Comparison of ENCODE assay signal across 9 mouse cellular contexts in genomic region chr2:4917326-4918021, GRCm38 (mm10). TPM values are rescaled to one million over a fixed set of nuclear protein-coding genes. Genes with fewer than 3 reads are reported as not detected.
DNase-seq lines count a peak whose midpoint lies in the region; ATAC-seq and TF ChIP-seq lines count a peak whose summit lies in the region.
"Had no signal": no experiment of that assay in that cellular context is flagged by ENCODE, and none has a peak within 500 bp of the region (broad histone marks: within the 10 kb centered on the region; RNA-seq: fewer than 3 reads in every experiment).

No protein-coding gene starts in this region.

- 0 out of 2 replicates have a peak overlapping the region, but pooled peaks have one; percentile 16 for H3K9ac ChIP-seq in forebrain, embryonic 11.5 days (ENCODE audit: low read length)
- H3K9ac ChIP-seq in neural tube, embryonic 14.5 days (replicated peaks; ENCODE audit: low read depth, low read length) = no peak overlapping the region

- no peaks in the 10 kb centered on the region for H3K36me3 ChIP-seq in forebrain, embryonic 11.5 days (ENCODE audit: control insufficient read depth, insufficient read depth, low read length)
- H3K36me3 ChIP-seq in neural tube, embryonic 14.5 days (ENCODE audit: control insufficient read depth, insufficient read depth, low read length) = no peaks in the 10 kb centered on the region

- H3K27me3 ChIP-seq in forebrain, embryonic 11.5 days (ENCODE audit: control insufficient read depth, insufficient read depth, low read length) = no peaks in the 10 kb centered on the region
- H3K27me3 ChIP-seq in neural tube, embryonic 14.5 days (ENCODE audit: control insufficient read depth, insufficient read depth, low read length) = no peaks in the 10 kb centered on the region

- intact Hi-C loops in heart, postnatal 10 days (cut with DNase I) = loop anchor here (1.0 to 5.0 kb wide), 5 partner anchors 80 to 853 kb away; partner anchors contain the start of gene Mcm10

- peak overlapping the region; percentile 22; the same call in 1 of the 2 replicates for H3K4me2 ChIP-seq in forebrain, embryonic 11.5 days (ENCODE audit: low read depth, low read length, severe bottlenecking)
- H3K4me2 ChIP-seq in neural tube, embryonic 14.5 days (ENCODE audit: low read depth, low read length) = peak overlapping the region; percentile 40

- peak; percentile 69 for DNase-seq in ES-CJ7 (ENCODE audit: low read depth, low spot score)
- peak; percentile 56 for DNase-seq in c-Kit-positive CD71-negative TER-119-negative erythroid progenitor cells, embryonic 14.5 days (ENCODE audit: low read depth)
- peak; percentile 69 for DNase-seq in forebrain, embryonic 11.5 days (ENCODE audit: low spot score)
- peak; percentile 63 to 73 for DNase-seq in heart, postnatal 10 days
- DNase-seq in kidney, postnatal 36 days = peak; percentile 70 to 77
- DNase-seq in lung, adult 2 months = peak; percentile 74
- DNase-seq in testis, postnatal 10 days (ENCODE audit: low spot score) = peak; percentile 66

- H3K4me3 ChIP-seq in forebrain, embryonic 11.5 days (ENCODE audit: low read depth, low read length) = no peak overlapping the region
- peak overlapping the region; percentile 60 for H3K4me3 ChIP-seq in lung, adult 2 months (replicated peaks; ENCODE audit: extremely low read depth, low read depth, low read length)
- H3K4me3 ChIP-seq in neural tube, embryonic 14.5 days (ENCODE audit: low read depth, low read length) = no peak overlapping the region

- ATAC-seq in forebrain, embryonic 11.5 days (replicated peaks; ENCODE audit: low FRiP score) = no peak
- no peak for ATAC-seq in neural tube, embryonic 14.5 days (ENCODE audit: low read depth)

- no peaks in the 10 kb centered on the region for H3K9me3 ChIP-seq in forebrain, embryonic 11.5 days (ENCODE audit: control insufficient read depth, low read length)
- H3K9me3 ChIP-seq in neural tube, embryonic 14.5 days (ENCODE audit: control insufficient read depth, low read length) = no peaks in the 10 kb centered on the region

- H3K4me1 ChIP-seq in forebrain, embryonic 11.5 days (replicated peaks; ENCODE audit: control insufficient read depth, insufficient read depth, low read length) = no peaks in the 10 kb centered on the region
- H3K4me1 ChIP-seq in lung, adult 2 months (ENCODE audit: control insufficient read depth, insufficient read depth, low read length) = peaks cover 9% of the 10 kb centered on the region
- H3K4me1 ChIP-seq in neural tube, embryonic 14.5 days (ENCODE audit: control insufficient read depth, insufficient read depth, low read length) = 0 out of 2 replicates have a peak, but pooled peaks cover 5% of the 10 kb centered on the region

- WGBS in forebrain, embryonic 11.5 days = 18% methylated on average over 8 of the region's 8 CpGs
- 6% methylated on average over 8 of the region's 8 CpGs for WGBS in lung, adult 2 months
- 26% methylated on average over 8 of the region's 8 CpGs for WGBS in neural tube, embryonic 14.5 days

- H3K27ac ChIP-seq in forebrain, embryonic 11.5 days (ENCODE audit: low read depth, low read length) = no peak overlapping the region
- H3K27ac ChIP-seq in neural tube, embryonic 14.5 days (ENCODE audit: low read depth, low read length) = no peak overlapping the region

- TF ChIP-seq POLR2A in lung, adult 2 months (IDR thresholded peaks at IDR 0.05; ENCODE audit: borderline replicate concordance, extremely low read depth, low read depth, low read length) = no peak

- TF ChIP-seq CTCF in lung, adult 2 months (IDR thresholded peaks at IDR 0.05; ENCODE audit: insufficient read depth, low read length) = peak; percentile 49

RNA-seq across cellular contexts. Expression of gene Phyh, which starts 1.3 kb away (rescaled TPM):
- 44.7 and 48.9 TPM in 2 replicates for polyA plus RNA-seq in forebrain, embryonic 11.5 days (2014; fragmentation: Nextera tagmentation; extraction: Ambion mirVana)
- total RNA-seq in heart, postnatal 10 days (2021) = 100 to 1,000 TPM; 417 to 432 TPM
- polyA plus RNA-seq in lung, adult 2 months (2012; rRNA removed) = 31.7 and 49.5 TPM in 2 replicates
- 75.7 and 90.7 TPM in 2 replicates for polyA plus RNA-seq in neural tube, embryonic 14.5 days (2014; fragmentation: Nextera tagmentation; extraction: Ambion mirVana)

RNA-seq across cellular contexts. Expression of gene Sephs1, which starts 36.1 kb away (rescaled TPM):
- polyA plus RNA-seq in forebrain, embryonic 11.5 days (2014; fragmentation: Nextera tagmentation; extraction: Ambion mirVana) = 146 and 147 TPM in 2 replicates
- 10 to 100 TPM; 30.1 to 35.1 TPM for total RNA-seq in heart, postnatal 10 days (2021)
- polyA plus RNA-seq in lung, adult 2 months (2012; rRNA removed) = 14.5 and 19.0 TPM in 2 replicates
- polyA plus RNA-seq in neural tube, embryonic 14.5 days (2014; fragmentation: Nextera tagmentation; extraction: Ambion mirVana) = 55.0 and 66.0 TPM in 2 replicates

RNA-seq across cellular contexts. Expression of gene Ucma, which starts 58.4 kb away (rescaled TPM):
- 0.48 and 0.61 TPM in 2 replicates for polyA plus RNA-seq in forebrain, embryonic 11.5 days (2014; fragmentation: Nextera tagmentation; extraction: Ambion mirVana)
- under 1 TPM; 0.36 to 0.37 TPM for total RNA-seq in heart, postnatal 10 days (2021)
- 0.22 TPM in 1 of 2 replicates, not detected in the other for polyA plus RNA-seq in lung, adult 2 months (2012; rRNA removed)
- not detected in 2 replicates for polyA plus RNA-seq in neural tube, embryonic 14.5 days (2014; fragmentation: Nextera tagmentation; extraction: Ambion mirVana)
- polyA plus RNA-seq: large intestine, adult 2 months had no signal
